Mouse (Mus musculus) neural tube, embryonic 11.5 days (tissue): Measurements from ENCODE around the gene Ablim1. TPM values are rescaled to one million over a fixed set of nuclear protein-coding genes. Genes with fewer than 3 reads are reported as not detected.

Experiments
- ATAC-seq: fragments of 200-750 bp; cut with Nextera tagmentation; 2 replicates; pipeline ENCODE4 v1.8.0; 2017; ENCODE audit warnings: moderate number of reproducible peaks, mild to moderate bottlenecking, moderate TSS enrichment, moderate library complexity; ENCODE audit not compliant: insufficient read depth, low FRiP score, low TSS enrichment
- DNase-seq: peaks from one replicate; pipeline ENCODE4 v3.0.0-alpha.2; 2015; ENCODE audit warnings: low spot score
- H3K27ac ChIP-seq: fragments of 300-500 bp; sonication (generic); 2 replicates; pipeline ENCODE4 v1.5.1; 2014; ENCODE audit warnings: low read depth, mild to moderate bottlenecking, low read length
- H3K27me3 ChIP-seq: fragments of 300-500 bp; sonication (generic); 2 replicates; pipeline ENCODE4 v1.6.1; 2014; ENCODE audit warnings: mild to moderate bottlenecking, low read length, mixed read lengths; ENCODE audit not compliant: control insufficient read depth, insufficient read depth
- H3K36me3 ChIP-seq: fragments of 300-500 bp; sonication (generic); 2 replicates; pipeline ENCODE4 v1.6.1; 2014; ENCODE audit warnings: mild to moderate bottlenecking, low read length, moderate library complexity, mixed read lengths; ENCODE audit not compliant: control insufficient read depth, insufficient read depth
- H3K4me1 ChIP-seq: fragments of 300-500 bp; sonication (generic); 2 replicates; pipeline ENCODE4 v1.6.1; 2014; ENCODE audit warnings: low read length, mixed read lengths; ENCODE audit not compliant: control insufficient read depth, insufficient read depth
- H3K4me2 ChIP-seq: fragments of 300-500 bp; sonication (generic); 2 replicates; pipeline ENCODE4 v1.6.1; 2014; ENCODE audit warnings: low read depth, mild to moderate bottlenecking, moderate library complexity
- H3K4me3 ChIP-seq: fragments of 300-500 bp; sonication (generic); 2 replicates; pipeline ENCODE4 v1.5.1; 2014; ENCODE audit warnings: low read depth, low read length
- H3K9ac ChIP-seq: fragments of 300-500 bp; sonication (generic); 2 replicates; pipeline ENCODE4 v1.6.1; 2014; ENCODE audit warnings: mild to moderate bottlenecking, low read length
- H3K9me3 ChIP-seq: fragments of 300-500 bp; sonication (generic); 2 replicates; pipeline ENCODE4 v1.6.1; 2016; ENCODE audit warnings: low read length; ENCODE audit not compliant: control insufficient read depth
- WGBS: fragments of 180-500 bp; shearing (Covaris S2); extraction: QIAGEN DNeasy Blood & Tissue Kit; methylation state at CpG from one replicate; pipeline ENCODE4 v1.1.7; 2014; 5-methylcytosine and 5-hydroxymethylcytosine counted together
- polyA plus RNA-seq: library from polyadenylated mRNA; unstranded; fragments of >200 nt; fragmentation: Nextera tagmentation; extraction: Ambion mirVana; gene quantifications from 2 replicates; pipeline ENCODE4 v1.2.1, GENCODE M21; 2014

The Ablim1 gene
- polyA plus RNA-seq, 1 experiment from 2014 or later: 24.5 TPM

- H3K27ac ChIP-seq: no peak overlapping the region
- H3K27me3 ChIP-seq: no peaks in the 10 kb centered on the region
- no peak for ATAC-seq
- H3K9ac ChIP-seq: no peak overlapping the region
- DNase-seq: no peak
- H3K4me2 ChIP-seq: no peak overlapping the region
- H3K4me3 ChIP-seq: no peak overlapping the region
- 53% methylated on average over 15 of the region's 15 CpGs for WGBS
- H3K4me1 ChIP-seq: no peaks in the 10 kb centered on the region
- H3K36me3 ChIP-seq: no peaks in the 10 kb centered on the region
- H3K9me3 ChIP-seq: no peaks in the 10 kb centered on the region
Observed at GRCm38 (mm10) chr19:57016995-57017784, 297.5 kb downstream of the Ablim1 start.

- Histone ChIP-seq H3K9me3 (no peaks in the 10 kb centered on the region), H3K4me2 (no peak overlapping the region), H3K36me3 (no peaks in the 10 kb centered on the region), H3K27ac (no peak overlapping the region), H3K4me1 (no peaks in the 10 kb centered on the region), H3K27me3 (no peaks in the 10 kb centered on the region), H3K4me3 (no peak overlapping the region), H3K9ac (no peak overlapping the region)
- DNase-seq (no peak), ATAC-seq (no peak)
- 88% methylated on average over 3 of the region's 3 CpGs for whole genome bisulfite sequencing
Observed at GRCm38 (mm10) chr19:57014808-57015207, 299.9 kb downstream of the Ablim1 start.

GRCm38 (mm10) chr19:57013271-57013677 lies 301.4 kb downstream of the Ablim1 start:
- H3K27ac ChIP-seq: no peak overlapping the region

GRCm38 (mm10) chr19:57012068-57012467 lies 302.7 kb downstream of the Ablim1 start:
- Histone ChIP-seq H3K9ac (no peak overlapping the region), H3K4me3 (no peak overlapping the region), H3K9me3 (no peaks in the 10 kb centered on the region), H3K36me3 (no peaks in the 10 kb centered on the region), H3K27me3 (peaks cover 15% of the 10 kb centered on the region; the same call in 1 of the 2 replicates), H3K4me2 (no peak overlapping the region), H3K4me1 (no peaks in the 10 kb centered on the region), H3K27ac (no peak overlapping the region)
- ATAC-seq (no peak), DNase-seq (no peak)
- WGBS: 57% methylated on average over 3 of the region's 3 CpGs

More at GRCm38 (mm10) chr19:57013271-57013677, 301.4 kb downstream of the Ablim1 start:
- H3K4me1 ChIP-seq: no peaks in the 10 kb centered on the region
- ATAC-seq (no peak), DNase-seq (no peak)
- no peaks in the 10 kb centered on the region for H3K36me3 ChIP-seq
- H3K4me3 ChIP-seq: no peak overlapping the region
- 53% methylated on average over 6 of the region's 6 CpGs for WGBS
- no peak overlapping the region for H3K9ac ChIP-seq
- H3K4me2 ChIP-seq: no peak overlapping the region
- H3K9me3 ChIP-seq: no peaks in the 10 kb centered on the region
- H3K27me3 ChIP-seq: 0 out of 2 replicates have a peak, but pooled peaks cover 4% of the 10 kb centered on the region

GRCm38 (mm10) chr19:57010064-57010463 lies 304.7 kb downstream of the Ablim1 start:
- Histone ChIP-seq H3K9me3 (no peaks in the 10 kb centered on the region), H3K36me3 (no peaks in the 10 kb centered on the region), H3K27me3 (peaks cover 19% of the 10 kb centered on the region; the same call in 1 of the 2 replicates), H3K4me1 (no peaks in the 10 kb centered on the region), H3K27ac (no peak overlapping the region), H3K9ac (no peak overlapping the region), H3K4me2 (no peak overlapping the region), H3K4me3 (no peak overlapping the region)
- no peak for DNase-seq
- ATAC-seq: no peak
- 37% methylated on average over 4 of the region's 4 CpGs for WGBS

GRCm38 (mm10) chr19:57009653-57010052 lies 305.1 kb downstream of the Ablim1 start:
- no peak overlapping the region for H3K4me2 ChIP-seq

GRCm38 (mm10) chr19:57007781-57008710 lies 306.7 kb downstream of the Ablim1 start, which contains the start of gene Afap1l2:
Gene Afap1l2 (minus strand): TSS chr19:57008228.
- peak within 1 kb of the TSS; percentile 90 for H3K4me2 ChIP-seq
- peak within 1 kb of the TSS; percentile 54 for H3K9ac ChIP-seq
- H3K4me1 ChIP-seq: peaks cover 3% of the 10 kb centered on the region; the same call in 1 of the 2 replicates
- DNase-seq (peak; percentile 44), ATAC-seq (no peak; the same call in 1 of the 2 replicates)
- 2% methylated on average over 68 of the region's 68 CpGs for WGBS
- peak within 1 kb of the TSS; percentile 39 for H3K4me3 ChIP-seq
- no peaks in the 10 kb centered on the region for H3K9me3 ChIP-seq
- no peaks in the 10 kb centered on the region for H3K36me3 ChIP-seq
- no peak within 1 kb of the TSS for H3K27ac ChIP-seq
- peaks cover 19% of the 10 kb centered on the region; the same call in 1 of the 2 replicates for H3K27me3 ChIP-seq

More at GRCm38 (mm10) chr19:57009653-57010052, 305.1 kb downstream of the Ablim1 start:
- no peak overlapping the region for H3K9ac ChIP-seq
- 51% methylated on average over 4 of the region's 4 CpGs for WGBS
- H3K27ac ChIP-seq: no peak overlapping the region
- H3K9me3 ChIP-seq: no peaks in the 10 kb centered on the region
- DNase-seq (no peak), ATAC-seq (no peak)
- no peak overlapping the region for H3K4me3 ChIP-seq
- no peaks in the 10 kb centered on the region for H3K4me1 ChIP-seq
- H3K36me3 ChIP-seq: no peaks in the 10 kb centered on the region
- peaks cover 19% of the 10 kb centered on the region; the same call in 1 of the 2 replicates for H3K27me3 ChIP-seq

GRCm38 (mm10) chr19:57007291-57007690 lies 307.4 kb downstream of the Ablim1 start:
- Histone ChIP-seq H3K36me3 (no peaks in the 10 kb centered on the region), H3K27me3 (peaks cover 19% of the 10 kb centered on the region; the same call in 1 of the 2 replicates), H3K4me1 (peaks cover 3% of the 10 kb centered on the region; the same call in 1 of the 2 replicates), H3K9ac (no peak overlapping the region), H3K9me3 (no peaks in the 10 kb centered on the region), H3K4me2 (peak overlapping the region; percentile 90), H3K4me3 (peak overlapping the region; percentile 39), H3K27ac (no peak overlapping the region)
- WGBS: 70% methylated on average over 16 of the region's 16 CpGs
- DNase-seq: no peak
- ATAC-seq: no peak
